Mouse (Mus musculus) layer of hippocampus, postnatal 14 days (tissue): ENCODE measurements around the gene Ep300. TPM values are rescaled to one million over a fixed set of nuclear protein-coding genes. Genes with fewer than 3 reads are reported as not detected.
"Not testable (repeated sequence)": the region's sequence is repeated elsewhere in the genome, so short reads cannot be mapped to it uniquely, and the experiment has no call there.

Source experiments
- DNase-seq, 2 experiments: peaks; one replicate each; pipeline ENCODE4 v3.0.0; 2021 to 2022; ENCODE audit warnings: low spot score in 2 of 2, mixed read lengths in 1 of 2
- microRNA-seq, 2 experiments: library from miRNA; unstranded; fragments of <30 nt; microRNA quantifications; one replicate each; pipeline ENCODE4 v1.2.0; 2021
- total RNA-seq, 2 experiments: library from RNA; stranded (reverse); gene quantifications; 2 replicates each; pipeline ENCODE4 v1.2.3; 2021

The Ep300 gene
- total RNA-seq, 2 experiments from 2014 or later = 58.7 to 62.8 TPM

GRCm38 (mm10) chr15:81698532-81698931 lies 113.4 kb downstream of the Ep300 start:
- DNase-seq = no peak

GRCm38 (mm10) chr15:81700161-81700560 lies 115.0 kb downstream of the Ep300 start:
- DNase-seq = no peak

- no peak for DNase-seq
Measured at GRCm38 (mm10) chr15:81700601-81701000, 115.5 kb downstream of the Ep300 start.

- DNase-seq = not testable (repeated sequence)
Measured at GRCm38 (mm10) chr15:81701350-81701749, 116.2 kb downstream of the Ep300 start.

Small RNA genes within 50 kb of the gene (microRNA-seq; reads per million reads assigned to microRNA genes)
- 0 to 0.45 reads per million in 2 experiments for gene Gm23880

Other genes with a start within 250 kb of the Ep300 start
- gene Slc25a17, start 224.5 kb upstream of the Ep300 start, total RNA-seq = 10 to 100 TPM; 57.6 to 63.6 TPM
- gene St13, start 185.3 kb upstream of the Ep300 start, total RNA-seq = 100 to 1,000 TPM; 155 to 183 TPM
- gene Xpnpep3, start 185.2 kb upstream of the Ep300 start, total RNA-seq = 10 to 100 TPM; 12.3 to 13.8 TPM
- gene Dnajb7, start 177.1 kb upstream of the Ep300 start, total RNA-seq = under 1 TPM in 1 of 2 experiments, not detected in 1; 0.38 TPM
- gene Rbx1, start 119.1 kb upstream of the Ep300 start, total RNA-seq = 100 to 1,000 TPM; 135 to 148 TPM
- 10 to 100 TPM; 37.7 to 38.8 TPM for gene L3mbtl2, start 78.5 kb downstream of the Ep300 start, total RNA-seq
- gene Chadl, start 111.9 kb downstream of the Ep300 start, total RNA-seq = 10 to 100 TPM; 25.6 to 27.0 TPM
- 100 to 1,000 TPM; 161 to 169 TPM for gene Zc3h7b, start 159.7 kb downstream of the Ep300 start, total RNA-seq
- 100 to 1,000 TPM; 161 to 176 TPM for gene Rangap1, start 160.2 kb downstream of the Ep300 start, total RNA-seq
- gene Tef, start 217.1 kb downstream of the Ep300 start, total RNA-seq = 100 to 1,000 TPM; 184 TPM